Mouse (Mus musculus): ENCODE measurements around the gene Plekha5. TPM values are rescaled to one million over a fixed set of nuclear protein-coding genes. Genes with fewer than 3 reads are reported as not detected.
"Not testable (repeated sequence)": the region's sequence is repeated elsewhere in the genome, so short reads cannot be mapped to it uniquely, and the experiment has no call there.

Plekha5 gene
- total RNA-seq, 4 experiments from 2014 or later = 18.2 to 29.2 (median 24.8) TPM

GRCm38 (mm10) chr6:140576961-140577821 is 153.3 kb downstream of the Plekha5 start:
- no peak for DNase-seq (ENCODE audit: low spot score)

GRCm38 (mm10) chr6:140577822-140578170 is 153.9 kb downstream of the Plekha5 start:
- no peak for DNase-seq (ENCODE audit: low spot score)

- DNase-seq (ENCODE audit: low spot score) = not testable (repeated sequence)
These were observed 155.1 kb downstream of the Plekha5 start for GRCm38 (mm10) chr6:140578985-140579384.

GRCm38 (mm10) chr6:140580170-140580569 is 156.3 kb downstream of the Plekha5 start:
- DNase-seq (ENCODE audit: low spot score) = no peak

- DNase-seq (ENCODE audit: low spot score) = no peak
These were observed 162.9 kb downstream of the Plekha5 start for GRCm38 (mm10) chr6:140586714-140587259.

- no peak for DNase-seq (ENCODE audit: low spot score)
These were observed 167.5 kb downstream of the Plekha5 start for GRCm38 (mm10) chr6:140591331-140591730.

GRCm38 (mm10) chr6:140592713-140593112 is 168.9 kb downstream of the Plekha5 start:
- DNase-seq (ENCODE audit: low spot score) = no peak

GRCm38 (mm10) chr6:140593420-140594170 is 169.7 kb downstream of the Plekha5 start:
- DNase-seq (ENCODE audit: low spot score) = peak; percentile 34

GRCm38 (mm10) chr6:140595551-140595950 is 171.7 kb downstream of the Plekha5 start:
- DNase-seq (ENCODE audit: low spot score) = not testable (repeated sequence)

- DNase-seq (ENCODE audit: low spot score) = no peak
These were observed 173.8 kb downstream of the Plekha5 start for GRCm38 (mm10) chr6:140597381-140598329.

- no peak for DNase-seq (ENCODE audit: low spot score)
These were observed 174.7 kb downstream of the Plekha5 start for GRCm38 (mm10) chr6:140598516-140598915.

GRCm38 (mm10) chr6:140599337-140599736 is 175.5 kb downstream of the Plekha5 start:
- DNase-seq (ENCODE audit: low spot score) = no peak

GRCm38 (mm10) chr6:140600671-140601070 is 176.8 kb downstream of the Plekha5 start:
- not testable (repeated sequence) for DNase-seq (ENCODE audit: low spot score)

- DNase-seq (ENCODE audit: low spot score) = no peak
These were observed 177.3 kb downstream of the Plekha5 start for GRCm38 (mm10) chr6:140601175-140601574.

- no peak for DNase-seq (ENCODE audit: low spot score)
These were observed 179.5 kb downstream of the Plekha5 start for GRCm38 (mm10) chr6:140603228-140603944.

- DNase-seq (ENCODE audit: low spot score) = not testable (repeated sequence)
These were observed 181.3 kb downstream of the Plekha5 start for GRCm38 (mm10) chr6:140605173-140605572.

- DNase-seq (ENCODE audit: low spot score) = no peak
These were observed 181.9 kb downstream of the Plekha5 start for GRCm38 (mm10) chr6:140605732-140606131.

- no peak for DNase-seq (ENCODE audit: low spot score)
These were observed 182.7 kb downstream of the Plekha5 start for GRCm38 (mm10) chr6:140606534-140606933.

GRCm38 (mm10) chr6:140608666-140609065 is 184.8 kb downstream of the Plekha5 start:
- no peak for DNase-seq (ENCODE audit: low spot score)

GRCm38 (mm10) chr6:140609533-140609932 is 185.7 kb downstream of the Plekha5 start:
- DNase-seq (ENCODE audit: low spot score) = no peak

GRCm38 (mm10) chr6:140610117-140610516 is 186.3 kb downstream of the Plekha5 start:
- DNase-seq (ENCODE audit: low spot score) = no peak
